Mouse (Mus musculus) brain, embryonic 14.5 days (tissue): ENCODE measurements around the gene Filip1l. TPM values are rescaled to one million over a fixed set of nuclear protein-coding genes. Genes with fewer than 3 reads are reported as not detected.
A peak's percentile ranks its signal among the peaks of the same experiment; 100 is the strongest.

Experiments
- DNase-seq: peaks from one replicate; pipeline ENCODE4 v3.0.0-alpha.2; 2011; ENCODE audit warnings: low read depth
- CTCF ChIP-seq: fragments of 200-500 bp; IDR thresholded peaks from 2 replicates; pipeline ENCODE4 v1.5.1; 2012; ENCODE audit warnings: inconsistent platforms, mild to moderate bottlenecking, moderate library complexity, borderline replicate concordance; ENCODE audit not compliant: insufficient read depth, insufficient read length; ENCODE audit errors: extremely low read depth
- POLR2A ChIP-seq: fragments of 200-500 bp; IDR thresholded peaks from 2 replicates; pipeline ENCODE4 v1.6.1; 2012; ENCODE audit warnings: mild to moderate bottlenecking, inconsistent platforms, borderline replicate concordance; ENCODE audit not compliant: poor library complexity, insufficient read depth, insufficient read length, severe bottlenecking; ENCODE audit errors: extremely low read depth
- polyA plus RNA-seq: library from polyadenylated mRNA; depleted of rRNA; stranded (reverse); fragments of >200 nt; gene quantifications from 2 replicates; pipeline ENCODE4 v1.2.3, GENCODE M21; 2012; rRNA removed

Filip1l gene
- polyA plus RNA-seq, 1 experiment: 2.5 TPM

DNA sequence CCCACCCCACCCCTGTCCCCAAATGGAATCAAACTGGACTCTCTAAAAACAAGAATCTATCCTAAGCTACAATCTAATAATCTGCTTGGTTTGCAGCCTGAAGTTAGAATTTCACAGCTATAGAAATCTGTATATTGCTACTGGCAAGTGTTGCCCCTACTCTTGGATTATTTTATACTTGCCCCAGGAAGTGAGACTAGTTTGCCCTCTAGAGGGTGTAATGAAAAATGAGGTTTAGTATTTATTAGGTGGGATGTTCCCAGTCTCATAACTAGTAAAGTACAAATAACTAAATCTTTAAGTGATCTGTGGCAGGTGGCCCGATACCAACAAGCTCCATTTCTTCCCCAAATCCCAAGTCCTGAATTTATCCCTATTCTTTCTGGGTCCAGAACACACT, 224.6 kb downstream of the Filip1l start:
- TF ChIP-seq CTCF (no peak), POLR2A (no peak)
- no peak for DNase-seq

DNA sequence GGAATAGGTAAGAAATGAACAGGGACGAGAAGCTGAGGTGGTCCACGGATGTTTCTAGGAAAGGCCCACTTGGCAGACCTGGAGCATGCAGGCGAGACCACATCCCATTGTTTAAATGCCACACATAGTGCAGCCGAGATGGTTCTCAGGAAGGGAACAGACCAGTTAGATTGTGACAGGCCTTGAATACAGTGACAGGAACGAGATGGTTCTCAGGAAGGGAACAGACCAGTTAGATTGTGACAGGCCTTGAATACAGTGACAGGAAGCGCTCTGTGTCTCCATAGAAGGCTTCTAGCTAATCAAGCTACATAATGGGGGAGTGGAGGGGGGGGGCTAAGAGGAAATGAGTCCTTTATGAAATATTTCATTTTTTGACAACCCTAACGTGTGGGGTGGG, 227.1 kb downstream of the Filip1l start:
- no peak for TF ChIP-seq POLR2A
- no peak for TF ChIP-seq CTCF
- DNase-seq: no peak

- no peak for TF ChIP-seq POLR2A
- no peak for TF ChIP-seq CTCF
- no peak for DNase-seq
These were observed 229.1 kb downstream of the Filip1l start for GRCm38 (mm10) chr16:57582008-57582407.

DNA sequence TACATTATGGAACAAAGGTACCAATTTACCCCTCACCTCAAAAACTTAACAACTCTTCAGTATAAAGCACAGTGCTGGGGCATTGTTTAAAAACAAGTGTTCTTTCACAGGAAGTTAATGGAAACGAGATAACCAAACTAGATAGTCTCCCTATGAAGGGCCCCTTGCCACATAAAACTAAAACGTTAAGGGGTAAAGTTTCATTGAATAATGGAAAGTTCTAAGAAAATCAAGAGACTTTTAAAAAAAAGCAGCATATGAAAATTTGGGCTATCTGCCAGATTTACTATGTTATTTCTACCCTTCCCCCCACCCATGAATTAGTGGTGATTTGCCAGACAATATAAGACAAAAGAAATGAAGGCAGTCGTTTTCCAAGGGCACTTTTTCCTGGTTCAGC, 232.3 kb downstream of the Filip1l start:
- no peak for TF ChIP-seq POLR2A
- TF ChIP-seq CTCF: no peak
- DNase-seq: no peak

DNA sequence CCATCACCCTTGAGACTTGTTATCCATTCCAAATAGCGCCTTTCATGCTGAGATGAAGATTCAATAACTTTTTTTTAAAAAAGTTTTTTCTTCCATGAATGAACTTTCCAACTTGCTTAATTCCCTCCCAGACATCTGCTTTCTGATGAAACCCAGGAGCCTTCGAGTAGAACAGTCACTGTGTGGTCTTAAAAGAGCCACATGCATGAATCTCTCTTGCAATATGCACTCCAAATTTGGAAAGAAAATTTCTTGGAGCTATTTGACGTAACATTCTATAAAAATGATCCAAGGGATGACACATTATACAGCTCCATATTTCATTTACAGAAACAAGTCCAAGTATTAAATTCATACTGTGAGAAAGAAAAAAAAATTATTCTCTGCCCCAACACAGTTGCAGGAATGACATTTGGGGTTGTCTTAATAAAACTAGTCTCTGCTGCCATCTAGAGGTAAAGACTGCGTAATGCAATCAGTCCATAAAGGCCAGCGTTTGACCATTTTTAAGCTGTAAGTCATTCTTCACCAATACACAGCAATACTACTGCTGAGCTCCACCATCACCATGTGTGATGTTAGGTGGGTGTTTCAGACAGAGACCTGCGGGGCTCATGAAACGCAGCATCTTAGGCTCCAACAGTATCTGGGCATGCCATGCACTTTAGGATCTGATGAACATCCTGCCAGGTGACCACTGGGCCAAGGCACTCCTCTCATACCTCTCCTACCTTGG, 240.7 kb downstream of the Filip1l start:
- no peak for TF ChIP-seq POLR2A
- peak; percentile 68 for TF ChIP-seq CTCF
- peak; percentile 77 for DNase-seq

DNA sequence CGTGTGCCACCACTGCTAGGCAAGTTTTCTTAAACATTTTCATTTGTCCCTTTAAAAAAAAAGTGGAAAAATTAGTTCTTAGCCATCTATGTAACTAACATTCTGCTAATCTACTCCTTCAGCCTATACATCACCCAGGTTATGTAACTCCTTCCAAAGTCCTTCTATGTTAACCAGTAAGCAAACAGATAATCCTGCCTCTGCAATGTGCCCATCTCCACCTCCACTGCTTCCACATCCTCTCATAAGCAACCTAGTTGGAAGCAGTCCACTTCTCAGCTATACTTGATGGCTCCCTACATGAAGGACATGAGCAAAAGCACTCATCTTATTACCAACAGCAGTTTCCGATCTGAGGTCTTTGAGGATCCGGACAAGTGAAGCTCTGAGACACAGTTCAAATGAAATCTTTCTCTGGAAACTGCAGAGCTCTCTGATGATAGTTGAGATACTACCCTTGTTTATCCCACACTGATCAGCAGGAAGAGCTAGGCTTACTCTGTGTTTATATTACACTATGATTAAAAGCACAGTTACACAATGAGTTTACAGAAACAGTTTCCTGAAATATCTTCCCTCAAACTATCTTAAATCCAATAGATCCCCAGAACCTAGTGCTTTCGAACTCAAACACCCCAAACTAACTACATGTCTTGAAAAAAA, 244.5 kb downstream of the Filip1l start:
- TF ChIP-seq POLR2A: no peak
- no peak for TF ChIP-seq CTCF
- no peak for DNase-seq

DNA sequence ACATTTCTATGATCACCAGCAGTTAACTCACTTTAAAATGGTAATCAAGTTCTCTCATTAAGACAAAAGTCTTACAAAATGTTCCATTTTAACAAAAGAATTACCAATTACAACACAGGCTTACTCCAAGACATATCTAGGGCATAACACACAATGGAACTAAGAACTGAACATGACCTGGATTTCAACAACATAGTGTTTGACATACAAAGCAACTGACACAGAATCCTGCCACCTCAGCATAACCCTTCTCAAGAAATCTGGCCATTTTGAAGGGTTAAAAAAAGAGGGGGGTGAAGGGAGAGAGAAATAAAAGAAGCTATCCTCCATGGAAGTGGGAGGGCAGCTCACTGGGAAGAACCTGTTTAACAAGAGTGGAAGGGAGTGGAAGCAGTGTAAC, 248.1 kb downstream of the Filip1l start:
- no peak for DNase-seq
- no peak for TF ChIP-seq CTCF
- TF ChIP-seq POLR2A: no peak

GRCm38 (mm10) chr16:57606444-57607227, 253.7 kb downstream of the Filip1l start, which contains the start of gene Cmss1:
Gene Cmss1 (minus strand): TSS chr16:57606864.
- DNase-seq: peak; percentile 95
- no peak for TF ChIP-seq CTCF
- TF ChIP-seq POLR2A: 0 out of 2 replicates have a peak, but pooled peaks have one; percentile 12

GRCm38 (mm10) chr16:57611768-57612167, 258.9 kb downstream of the Filip1l start:
- DNase-seq: peak; percentile 69
- TF ChIP-seq POLR2A (no peak), CTCF (peak; percentile 76; the same call in 1 of the 2 replicates)

Other genes starting within 250 kb of the Filip1l start
- gene Tomm70a, start 231.4 kb upstream of the Filip1l start, polyA plus RNA-seq: 41.7 and 53.8 TPM in 2 replicates
- 20.9 and 23.8 TPM in 2 replicates for gene Nit2, start 185.8 kb upstream of the Filip1l start, polyA plus RNA-seq
- gene Tbc1d23, start 121.6 kb upstream of the Filip1l start, polyA plus RNA-seq: 49.5 and 49.6 TPM in 2 replicates
- 1.1 and 1.6 TPM in 2 replicates for gene Tmem30c, start 60.2 kb upstream of the Filip1l start, polyA plus RNA-seq